Mouse (Mus musculus) testis, adult 2 months (tissue): ENCODE results near the gene Srsf7. TPM values are rescaled to one million over a fixed set of nuclear protein-coding genes. Genes with fewer than 3 reads are reported as not detected.

Experiments
- H3K27ac ChIP-seq: fragments of 200-500 bp; 2 replicates; pipeline ENCODE4 v1.5.1; 2012; ENCODE audit warnings: low read depth, low read length; ENCODE audit not compliant: control insufficient read depth, insufficient read depth
- H3K27me3 ChIP-seq: fragments of 200-500 bp; 2 replicates; pipeline ENCODE4 v1.6.1; 2012; ENCODE audit warnings: mild to moderate bottlenecking, low read length, moderate library complexity; ENCODE audit not compliant: control insufficient read depth, insufficient read depth
- H3K36me3 ChIP-seq: fragments of 200-500 bp; 2 replicates; pipeline ENCODE4 v1.6.1; 2012; ENCODE audit warnings: mild to moderate bottlenecking, low read length; ENCODE audit not compliant: control insufficient read depth, insufficient read depth
- H3K4me1 ChIP-seq: fragments of 200-500 bp; 2 replicates; pipeline ENCODE4 v1.6.1; 2012; ENCODE audit warnings: low read length; ENCODE audit not compliant: control insufficient read depth, insufficient read depth
- H3K4me3 ChIP-seq: fragments of 200-500 bp; 2 replicates; pipeline ENCODE4 v1.5.1; 2012; ENCODE audit warnings: low read depth, mild to moderate bottlenecking, low read length, moderate library complexity, mixed read lengths; ENCODE audit not compliant: control insufficient read depth
- CTCF ChIP-seq: fragments of 200-500 bp; IDR thresholded peaks from 2 replicates; pipeline ENCODE4 v1.5.1; 2012; ENCODE audit warnings: low read depth, mild to moderate bottlenecking, inconsistent platforms, low read length, moderate library complexity; ENCODE audit not compliant: control insufficient read depth, insufficient read depth, insufficient replicate concordance
- POLR2A ChIP-seq: fragments of 200-500 bp; IDR thresholded peaks from 2 replicates; pipeline ENCODE4 v1.6.1; 2012; ENCODE audit warnings: low read depth, mild to moderate bottlenecking, inconsistent platforms, low read length, moderate library complexity; ENCODE audit not compliant: control insufficient read depth
- polyA plus RNA-seq: library from polyadenylated mRNA; depleted of rRNA; stranded (reverse); fragments of >200 nt; gene quantifications from 2 replicates; pipeline ENCODE4 v1.2.3, GENCODE M21; 2012; rRNA removed

Gene Srsf7
- 63.1 and 79.8 TPM in 2 replicates for polyA plus RNA-seq

DNA sequence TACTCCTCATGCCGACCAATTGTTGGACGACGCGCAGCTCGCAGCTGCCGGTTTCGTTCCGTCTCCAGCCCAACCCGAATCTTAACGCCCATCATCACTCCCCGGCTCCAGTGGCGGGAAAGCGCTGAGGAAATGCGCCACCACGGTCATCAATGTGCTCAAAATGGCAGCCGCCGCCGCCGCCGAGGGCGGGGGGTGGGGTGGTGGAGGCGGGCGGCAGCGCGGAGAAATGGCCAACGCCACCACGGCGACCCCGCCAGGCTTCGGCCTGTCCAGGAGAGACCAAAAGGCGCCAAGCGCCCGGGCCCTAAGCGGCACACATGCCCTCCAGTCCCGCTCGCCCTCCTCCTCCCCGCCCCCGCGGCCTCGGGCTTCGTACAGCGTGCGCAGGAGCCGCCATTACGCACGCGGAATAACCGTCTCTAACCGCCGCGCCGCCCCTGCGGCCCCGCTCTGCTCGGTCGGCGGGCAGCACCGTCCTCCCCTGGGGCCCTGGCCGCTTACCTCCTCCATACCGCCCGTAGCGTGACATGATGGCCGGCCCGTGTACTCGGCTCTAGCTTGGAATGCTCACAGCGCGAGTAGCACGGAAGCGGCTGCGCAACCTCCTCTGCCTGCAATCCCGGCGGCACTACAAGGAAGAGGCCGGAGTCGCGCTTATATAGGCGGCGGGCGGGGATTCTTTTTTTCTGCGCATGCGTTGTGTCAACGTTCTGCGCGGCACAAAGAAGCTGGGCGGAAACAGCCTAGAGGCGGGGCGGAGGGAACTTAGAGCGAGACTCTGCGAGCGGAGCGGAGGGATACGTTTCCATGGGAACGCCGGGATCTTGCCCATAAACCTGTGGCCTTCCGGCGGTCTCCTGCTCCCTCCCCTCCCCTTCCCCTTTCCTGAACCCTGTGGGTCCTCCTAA lies at the start of gene Srsf7, which contains the start of gene Ttc39d:
Gene Srsf7 (minus strand): TSS at position 637 of the 911 bp plus-strand sequence.
Gene Ttc39d (plus strand): TSS at position 790 of the 911 bp plus-strand sequence.
- TF ChIP-seq POLR2A (peak; percentile 100), CTCF (no peak; the same call in 1 of the 2 replicates)
- H3K4me3 ChIP-seq: peak within 1 kb of the TSS; percentile 95
- H3K27me3 ChIP-seq: no peaks in the 10 kb centered on the region
- H3K36me3 ChIP-seq: peaks cover 5% of the 10 kb centered on the region
- H3K27ac ChIP-seq: peak within 1 kb of the TSS; percentile 99
- H3K4me1 ChIP-seq: no peaks in the 10 kb centered on the region

GRCm38 (mm10) chr17:80255208-80255607 lies 48.1 kb upstream of the Srsf7 start:
- Histone ChIP-seq H3K4me1 (no peaks in the 10 kb centered on the region; the same call in 1 of the 2 replicates), H3K36me3 (peaks cover 3% of the 10 kb centered on the region; the same call in 1 of the 2 replicates), H3K27me3 (no peaks in the 10 kb centered on the region), H3K4me3 (no peak overlapping the region), H3K27ac (peak overlapping the region; percentile 45; the same call in 1 of the 2 replicates)
- TF ChIP-seq CTCF (no peak), POLR2A (no peak)

GRCm38 (mm10) chr17:80254421-80254820 lies 47.3 kb upstream of the Srsf7 start:
- H3K27ac ChIP-seq: peak overlapping the region; percentile 73
- TF ChIP-seq POLR2A: no peak
- TF ChIP-seq CTCF: no peak
- no peaks in the 10 kb centered on the region for H3K27me3 ChIP-seq
- peaks cover 3% of the 10 kb centered on the region for H3K36me3 ChIP-seq
- H3K4me1 ChIP-seq: no peaks in the 10 kb centered on the region; the same call in 1 of the 2 replicates
- H3K4me3 ChIP-seq: no peak overlapping the region

GRCm38 (mm10) chr17:80252757-80253525 lies 45.8 kb upstream of the Srsf7 start:
- H3K36me3 ChIP-seq: peaks cover 3% of the 10 kb centered on the region

GRCm38 (mm10) chr17:80243116-80243515 lies 36.0 kb upstream of the Srsf7 start:
- H3K27ac ChIP-seq: no peak overlapping the region
- TF ChIP-seq CTCF (no peak), POLR2A (no peak)
- H3K4me3 ChIP-seq: no peak overlapping the region
- no peaks in the 10 kb centered on the region for H3K27me3 ChIP-seq
- no peaks in the 10 kb centered on the region for H3K4me1 ChIP-seq
- peaks cover 7% of the 10 kb centered on the region for H3K36me3 ChIP-seq

More at GRCm38 (mm10) chr17:80252757-80253525, 45.8 kb upstream of the Srsf7 start:
- Histone ChIP-seq H3K4me1 (no peaks in the 10 kb centered on the region; the same call in 1 of the 2 replicates), H3K27ac (0 out of 2 replicates have a peak overlapping the region, but pooled peaks have one; percentile 41), H3K4me3 (no peak overlapping the region), H3K27me3 (no peaks in the 10 kb centered on the region)
- no peak for TF ChIP-seq CTCF
- TF ChIP-seq POLR2A: no peak

GRCm38 (mm10) chr17:80241594-80241993 lies 34.5 kb upstream of the Srsf7 start:
- Histone ChIP-seq H3K27ac (no peak overlapping the region), H3K36me3 (peaks cover 7% of the 10 kb centered on the region), H3K27me3 (no peaks in the 10 kb centered on the region), H3K4me3 (no peak overlapping the region), H3K4me1 (no peaks in the 10 kb centered on the region)
- TF ChIP-seq POLR2A: no peak
- no peak for TF ChIP-seq CTCF
